Mouse (Mus musculus) erythroid progenitor cell, adult 5-6 weeks (primary cell): ENCODE measurements around the gene Edc3. TPM values are rescaled to one million over a fixed set of nuclear protein-coding genes. Genes with fewer than 3 reads are reported as not detected.
"Not testable (repeated sequence)": the region's sequence is repeated elsewhere in the genome, so short reads cannot be mapped to it uniquely, and the experiment has no call there.

Experiments used
- ATAC-seq: replicated peaks from 2 replicates; pipeline ENCODE4 v1.8.0; 2016; ENCODE audit warnings: moderate number of reproducible peaks, mild to moderate bottlenecking, moderate TSS enrichment, inconsistent platforms; ENCODE audit not compliant: poor library complexity, low FRiP score, severe bottlenecking
- total RNA-seq, 2 experiments: library from RNA; stranded (forward) in 1 of 2; stranded (reverse) in 1 of 2; fragments of 150-400 nt in 1 of 2; fragments of 186-747, 209-891 nt in 1 of 2; gene quantifications; 2 replicates each; pipeline versions ENCODE4 v1.2.3 to v1.2.4; 2015 to 2017; ENCODE audit warnings: low replicate concordance in 2 of 2

Edc3 gene
- total RNA-seq, 2 experiments from 2014 or later = 2.8 to 7.5 TPM

GRCm38 (mm10) chr9:57697380-57697779 lies 11.0 kb upstream of the Edc3 start:
- ATAC-seq = 0 out of 2 replicates have a peak, but pooled peaks have one; percentile 8

GRCm38 (mm10) chr9:57698466-57699150 lies 9.7 kb upstream of the Edc3 start:
- ATAC-seq = no peak

- no peak for ATAC-seq
Measured at GRCm38 (mm10) chr9:57706496-57706895, 1.8 kb upstream of the Edc3 start.

- ATAC-seq = peak; percentile 73
Measured at GRCm38 (mm10) chr9:57708720-57709274, 457 bp downstream of the Edc3 start.

- ATAC-seq = not testable (repeated sequence)
Measured at GRCm38 (mm10) chr9:57710214-57710613, 1.9 kb downstream of the Edc3 start.

- ATAC-seq = no peak
Measured at GRCm38 (mm10) chr9:57712194-57712593, 3.9 kb downstream of the Edc3 start.

GRCm38 (mm10) chr9:57718408-57718807 lies 10.1 kb downstream of the Edc3 start:
- ATAC-seq = no peak

GRCm38 (mm10) chr9:57720736-57721135 lies 12.4 kb downstream of the Edc3 start:
- no peak for ATAC-seq

GRCm38 (mm10) chr9:57722371-57722770 lies 14.0 kb downstream of the Edc3 start:
- no peak for ATAC-seq

GRCm38 (mm10) chr9:57723315-57723715 lies 15.0 kb downstream of the Edc3 start:
- no peak for ATAC-seq

- no peak for ATAC-seq
Measured at GRCm38 (mm10) chr9:57723796-57724195, 15.5 kb downstream of the Edc3 start.

GRCm38 (mm10) chr9:57724701-57725100 lies 16.4 kb downstream of the Edc3 start:
- no peak for ATAC-seq

GRCm38 (mm10) chr9:57728312-57728711 lies 20.0 kb downstream of the Edc3 start:
- ATAC-seq = peak; percentile 82

GRCm38 (mm10) chr9:57733606-57734005 lies 25.3 kb downstream of the Edc3 start:
- ATAC-seq = no peak

GRCm38 (mm10) chr9:57739863-57740262 lies 31.5 kb downstream of the Edc3 start:
- ATAC-seq = no peak

GRCm38 (mm10) chr9:57744462-57745091 lies 36.2 kb downstream of the Edc3 start:
- peak; percentile 64 for ATAC-seq

GRCm38 (mm10) chr9:57747067-57747466 lies 38.7 kb downstream of the Edc3 start:
- ATAC-seq = no peak

GRCm38 (mm10) chr9:57748137-57748536 lies 39.8 kb downstream of the Edc3 start:
- no peak for ATAC-seq

- no peak for ATAC-seq
Measured at GRCm38 (mm10) chr9:57748831-57749230, 40.5 kb downstream of the Edc3 start.

- ATAC-seq = no peak
Measured at GRCm38 (mm10) chr9:57750901-57751300, 42.6 kb downstream of the Edc3 start.

GRCm38 (mm10) chr9:57757578-57757977 lies 49.2 kb downstream of the Edc3 start:
- peak; percentile 81 for ATAC-seq
